Mouse (Mus musculus) right cerebral cortex, postnatal 25 days (tissue): ENCODE results near the gene Gm11011.

Experiments used
- DNase-seq: peaks from one replicate; pipeline ENCODE4 v3.0.0; 2022

Gm11011 gene

DNA sequence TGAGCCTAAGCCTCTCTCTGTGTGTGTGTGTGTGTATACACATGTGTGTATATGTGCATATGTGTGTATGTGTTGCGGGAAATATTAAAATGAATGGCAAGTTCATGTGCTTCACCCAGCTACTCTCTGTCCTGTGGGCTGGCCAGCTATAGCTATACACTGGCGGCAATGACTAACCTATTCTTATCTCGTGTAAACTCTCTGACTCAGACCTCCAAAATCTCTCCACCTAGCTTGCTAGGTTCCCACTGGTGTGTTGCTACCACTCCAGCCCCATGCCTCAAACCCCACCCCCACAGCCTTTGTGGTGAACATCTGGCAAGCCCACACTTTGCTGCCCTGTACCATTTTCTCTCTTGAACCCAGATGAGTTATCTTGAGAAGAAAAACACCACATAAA is 857 bp downstream of the Gm11011 start:
- DNase-seq = no peak

DNA sequence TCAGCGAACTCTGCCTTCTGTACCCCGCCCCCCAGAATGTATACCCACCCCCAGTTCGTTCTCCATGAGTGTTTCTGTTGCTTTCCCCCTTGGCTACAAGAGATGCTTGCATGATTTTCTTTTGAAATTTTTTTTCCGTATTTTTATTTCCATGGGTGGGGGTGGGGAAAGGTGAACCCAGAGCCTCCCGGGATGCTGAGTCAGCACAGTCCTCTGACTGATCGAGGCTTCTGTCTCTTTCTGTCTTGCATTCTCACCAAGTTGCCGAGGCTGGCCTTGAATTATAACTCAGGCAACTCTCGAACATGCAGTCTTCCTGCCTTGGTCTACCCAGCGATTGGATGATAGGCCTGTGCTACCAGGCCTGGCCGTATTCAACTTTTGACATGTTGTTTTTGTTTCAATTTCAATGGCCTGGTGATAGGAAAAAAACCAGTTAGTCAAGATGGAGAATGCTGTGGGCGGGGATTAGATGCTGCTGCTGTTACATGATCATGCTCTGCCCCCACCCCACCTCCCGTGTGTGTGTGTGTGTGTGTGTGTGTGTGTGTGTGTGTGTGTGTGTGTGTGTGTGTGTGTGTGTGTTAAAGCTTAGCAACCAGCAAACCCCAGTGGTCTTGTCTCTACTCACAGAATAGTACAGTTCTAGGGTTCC is 1.8 kb downstream of the Gm11011 start:
- DNase-seq = no peak

DNA sequence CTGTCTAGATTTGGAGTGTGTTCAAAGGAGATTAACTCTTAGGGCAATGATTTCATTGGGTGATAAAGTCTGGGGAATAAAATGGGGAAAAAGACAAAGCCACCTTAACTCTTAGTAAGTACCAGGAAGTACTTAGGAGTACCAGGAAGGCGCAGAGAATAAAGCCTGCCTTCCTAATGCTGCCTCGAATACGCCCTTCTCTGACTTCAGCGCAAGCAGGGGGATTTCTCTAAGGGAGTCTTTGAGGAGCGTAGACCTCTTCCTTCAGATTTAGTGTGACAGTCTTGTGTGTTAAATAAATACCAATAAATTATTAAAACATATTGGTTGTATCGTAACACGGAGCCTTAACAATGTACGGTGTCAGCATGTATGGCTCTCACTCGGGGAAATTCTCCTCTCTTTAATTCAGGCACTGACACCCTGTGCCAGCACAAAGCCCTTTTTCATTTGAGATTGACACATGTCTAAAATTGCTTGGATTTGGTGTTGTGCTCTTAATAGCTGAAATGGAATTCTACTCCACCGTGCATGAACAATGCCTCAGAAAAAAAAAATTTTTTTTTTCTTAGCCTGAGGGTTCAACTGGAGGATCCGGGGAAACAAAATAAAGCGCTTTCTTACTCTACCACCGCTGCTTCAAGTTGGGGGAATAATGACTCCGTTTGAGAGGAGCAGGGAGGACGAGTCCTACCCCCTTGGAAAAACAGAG is 2.6 kb downstream of the Gm11011 start:
- no peak for DNase-seq

DNA sequence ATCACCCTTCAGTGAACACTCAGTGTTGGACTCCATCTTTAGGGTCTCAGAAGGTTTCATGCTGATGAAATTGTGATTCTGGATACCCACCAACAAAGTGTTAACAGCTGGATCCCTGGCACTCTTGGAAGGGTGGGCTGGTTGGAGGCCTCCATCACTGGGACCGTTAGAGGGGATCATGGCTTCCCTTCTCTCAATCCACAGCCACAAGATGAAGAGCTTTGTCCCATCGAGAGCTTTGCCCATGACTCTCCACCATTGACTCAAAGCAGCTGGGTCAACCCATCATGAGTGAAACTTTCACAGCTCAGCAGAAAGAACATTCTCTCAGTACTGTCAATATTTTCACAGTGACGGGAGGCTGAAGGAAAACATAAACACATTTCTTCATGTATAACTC is 4.1 kb downstream of the Gm11011 start:
- DNase-seq = no peak

DNA sequence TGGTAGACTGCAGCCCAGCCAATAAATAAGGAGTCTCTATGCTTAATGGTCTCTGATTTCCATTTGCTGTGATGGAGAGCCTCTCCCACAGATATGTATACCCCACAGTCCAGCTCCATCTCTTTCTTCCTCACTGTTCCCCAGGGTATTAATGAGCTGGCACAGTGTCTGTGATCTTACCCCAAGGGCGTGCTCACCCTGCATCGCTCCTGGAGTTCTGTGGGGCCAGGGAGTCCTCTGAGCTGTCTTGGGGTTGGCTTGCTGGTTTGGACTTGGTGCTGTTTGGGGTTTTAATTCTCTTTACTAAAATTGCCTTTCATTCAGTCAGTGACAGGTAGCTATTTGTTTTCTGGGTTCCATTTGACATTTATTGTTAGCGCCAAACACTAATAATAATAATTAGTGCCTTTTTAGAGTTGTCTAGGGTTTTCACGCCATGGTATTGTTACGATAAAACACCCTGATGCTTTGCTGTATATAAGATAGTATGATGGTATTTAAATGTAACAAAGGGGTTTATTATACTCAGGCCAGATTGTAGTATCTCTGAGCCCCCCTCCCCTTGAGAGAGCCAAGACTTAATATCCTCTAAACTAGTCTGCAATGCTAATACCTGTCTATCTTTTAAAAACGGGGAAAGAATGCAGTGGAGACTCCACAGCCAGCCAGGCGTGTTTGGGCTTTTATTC is 9.9 kb downstream of the Gm11011 start:
- no peak for DNase-seq

DNA sequence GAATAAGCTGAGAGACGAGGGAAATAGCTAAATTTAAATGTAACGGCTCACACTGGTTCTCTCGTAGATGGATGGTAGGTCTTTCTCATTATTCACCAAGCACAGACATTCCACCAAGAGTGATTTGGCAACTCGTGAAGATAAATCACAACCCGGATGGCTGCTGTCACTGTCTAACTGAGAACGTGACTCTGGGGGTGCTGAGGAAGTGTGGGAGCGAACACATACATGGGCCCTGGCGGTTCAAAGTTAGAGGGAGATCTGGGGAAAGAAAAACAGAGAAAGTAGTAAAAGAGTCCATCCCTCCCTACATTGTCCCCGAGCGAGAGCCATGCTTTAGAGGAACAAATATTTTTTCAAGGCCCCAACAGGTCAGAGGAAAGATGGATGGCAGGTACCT is 17.5 kb downstream of the Gm11011 start:
- no peak for DNase-seq

DNA sequence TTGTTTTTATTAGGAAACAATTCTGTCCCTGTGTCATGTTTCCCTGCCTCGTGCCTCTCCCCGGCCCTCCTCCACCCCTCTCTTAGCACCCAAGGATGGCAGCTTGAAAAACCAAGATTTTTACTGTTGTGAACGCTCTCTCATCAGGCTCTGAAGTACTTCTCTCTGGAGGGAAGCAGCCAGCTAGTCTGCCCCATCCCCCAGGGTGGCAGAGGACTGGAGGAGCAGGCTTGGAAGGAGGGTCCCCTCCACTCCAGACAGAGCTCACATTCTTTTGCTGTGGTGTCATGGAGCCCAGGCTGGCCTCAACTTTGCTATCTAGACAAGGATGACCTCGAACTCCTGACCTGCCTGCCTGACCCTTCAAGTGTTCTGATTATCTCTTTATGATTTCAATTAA is 21.4 kb downstream of the Gm11011 start:
- DNase-seq = no peak

DNA sequence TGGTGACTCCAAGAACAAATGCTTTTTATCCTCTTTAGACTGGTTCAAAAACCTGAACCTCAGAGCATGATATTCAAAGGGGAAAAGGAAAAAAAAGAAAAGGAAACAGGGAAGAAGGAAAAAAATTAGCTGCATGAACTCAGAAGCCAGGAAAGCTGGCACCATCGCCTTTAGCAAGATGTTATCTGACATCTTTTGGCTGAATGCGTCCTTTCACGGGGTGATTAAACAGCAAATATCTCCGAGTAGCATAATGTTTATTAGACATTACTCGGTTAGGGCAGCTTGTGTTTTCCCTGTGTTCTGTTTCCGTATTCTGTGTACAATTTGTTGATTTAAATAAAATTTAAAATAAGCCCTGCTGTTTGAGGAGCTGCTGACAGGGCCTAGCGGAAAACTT is 21.8 kb downstream of the Gm11011 start:
- no peak for DNase-seq

DNA sequence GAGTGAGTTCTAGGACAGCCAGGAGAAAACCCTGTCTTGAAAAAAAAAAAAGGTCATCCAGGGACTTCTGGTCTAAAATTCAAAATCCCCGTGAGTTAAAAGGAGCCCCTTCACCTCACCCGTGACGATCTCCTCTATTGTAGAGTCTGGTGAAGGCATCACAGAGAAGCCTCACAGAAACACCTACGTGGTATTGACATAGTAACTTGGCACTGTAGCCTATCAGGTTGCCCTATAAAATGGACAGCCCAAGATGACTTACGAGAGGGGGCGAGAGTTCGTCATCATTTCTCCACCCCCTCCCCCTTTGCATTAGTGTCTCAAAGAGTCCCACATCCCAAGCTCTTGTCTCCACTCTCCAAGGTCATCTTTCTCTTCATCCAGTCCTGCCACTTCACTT is 41.9 kb downstream of the Gm11011 start:
- no peak for DNase-seq

DNA sequence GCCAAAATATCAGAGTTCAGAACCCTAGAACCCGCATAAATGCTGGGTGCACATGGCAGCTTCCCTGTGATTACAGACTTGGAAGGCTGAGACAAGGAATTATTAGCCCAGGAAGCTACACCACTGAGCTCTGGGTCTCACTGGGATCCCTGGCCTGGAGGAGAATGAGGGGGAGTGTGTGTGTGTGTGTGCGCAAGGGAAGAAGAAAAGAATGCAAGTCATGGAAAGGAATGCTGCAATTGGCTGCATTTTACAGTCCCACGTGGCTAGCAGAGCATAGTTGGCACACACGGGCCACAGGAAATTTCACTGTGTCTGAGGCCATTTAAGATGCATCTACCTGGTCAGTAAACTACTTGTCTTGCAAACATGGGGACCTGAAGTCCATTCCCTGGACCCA is 48.6 kb downstream of the Gm11011 start:
- DNase-seq = no peak
